Mouse (Mus musculus): ENCODE data around the gene Gm4981. TPM values are rescaled to one million over a fixed set of nuclear protein-coding genes. Genes with fewer than 3 reads are reported as not detected.
A peak's percentile ranks its signal among the peaks of the same experiment; 100 is the strongest.
"Not testable (repeated sequence)": the region's sequence is repeated elsewhere in the genome, so short reads cannot be mapped to it uniquely, and the experiment has no call there.

Gm4981 gene
- polyA plus RNA-seq, 1 experiment from 2014 or later: not detected

DNA sequence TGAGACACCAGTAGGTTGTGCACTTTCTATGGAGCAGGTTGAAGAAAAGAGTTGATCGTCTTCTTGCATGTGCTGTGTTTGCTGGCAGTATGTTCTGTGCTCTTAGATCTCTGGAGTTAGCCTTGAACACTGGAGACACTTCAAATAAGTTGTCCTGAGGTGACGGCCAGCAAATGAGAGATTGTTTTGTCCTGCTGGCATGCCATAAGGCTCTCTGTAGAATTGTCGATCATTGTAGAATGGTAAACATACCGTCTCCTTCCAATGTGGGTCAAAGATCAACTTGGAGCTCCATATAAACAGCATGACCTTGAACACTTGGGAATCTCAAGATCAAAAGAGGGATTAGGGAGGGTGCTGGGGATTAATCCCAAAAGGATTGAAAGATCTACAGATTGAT is 10.1 kb downstream of the Gm4981 start:
- not testable (repeated sequence) for H3K27me3 ChIP-seq (ENCODE audit: control insufficient read depth, insufficient read depth, low read length); H3K36me3 ChIP-seq (ENCODE audit: control insufficient read depth, insufficient read depth, low read length); H3K9me3 ChIP-seq (ENCODE audit: control insufficient read depth, low read length); H3K27ac ChIP-seq (ENCODE audit: low read depth, low read length); H3K9ac ChIP-seq (ENCODE audit: low read length); ATAC-seq (replicated peaks; ENCODE audit: low FRiP score); DNase-seq (ENCODE audit: low spot score); H3K4me1 ChIP-seq (replicated peaks; ENCODE audit: control insufficient read depth, insufficient read depth, low read length); H3K4me3 ChIP-seq (ENCODE audit: low read depth, low read length); H3K4me2 ChIP-seq (ENCODE audit: low read depth, low read length, severe bottlenecking)
- 80% methylated on average over 4 of the region's 4 CpGs for WGBS

- not testable (repeated sequence) for H3K4me3 ChIP-seq (ENCODE audit: low read depth, low read length); H3K4me2 ChIP-seq (ENCODE audit: low read depth, low read length, severe bottlenecking); ATAC-seq (replicated peaks; ENCODE audit: low FRiP score); H3K9ac ChIP-seq (ENCODE audit: low read length); H3K27me3 ChIP-seq (ENCODE audit: control insufficient read depth, insufficient read depth, low read length); DNase-seq (ENCODE audit: low spot score); H3K36me3 ChIP-seq (ENCODE audit: control insufficient read depth, insufficient read depth, low read length); H3K27ac ChIP-seq (ENCODE audit: low read depth, low read length); H3K4me1 ChIP-seq (replicated peaks; ENCODE audit: control insufficient read depth, insufficient read depth, low read length); H3K9me3 ChIP-seq (ENCODE audit: control insufficient read depth, low read length)
- 86% methylated on average over 16 of the region's 18 CpGs for WGBS
Observed at GRCm38 (mm10) chr10:58224827-58225785, 11.4 kb downstream of the Gm4981 start, which contains the start of gene AW822073. Gene AW822073, minus strand, starts transcription at chr10:58224930.

DNA sequence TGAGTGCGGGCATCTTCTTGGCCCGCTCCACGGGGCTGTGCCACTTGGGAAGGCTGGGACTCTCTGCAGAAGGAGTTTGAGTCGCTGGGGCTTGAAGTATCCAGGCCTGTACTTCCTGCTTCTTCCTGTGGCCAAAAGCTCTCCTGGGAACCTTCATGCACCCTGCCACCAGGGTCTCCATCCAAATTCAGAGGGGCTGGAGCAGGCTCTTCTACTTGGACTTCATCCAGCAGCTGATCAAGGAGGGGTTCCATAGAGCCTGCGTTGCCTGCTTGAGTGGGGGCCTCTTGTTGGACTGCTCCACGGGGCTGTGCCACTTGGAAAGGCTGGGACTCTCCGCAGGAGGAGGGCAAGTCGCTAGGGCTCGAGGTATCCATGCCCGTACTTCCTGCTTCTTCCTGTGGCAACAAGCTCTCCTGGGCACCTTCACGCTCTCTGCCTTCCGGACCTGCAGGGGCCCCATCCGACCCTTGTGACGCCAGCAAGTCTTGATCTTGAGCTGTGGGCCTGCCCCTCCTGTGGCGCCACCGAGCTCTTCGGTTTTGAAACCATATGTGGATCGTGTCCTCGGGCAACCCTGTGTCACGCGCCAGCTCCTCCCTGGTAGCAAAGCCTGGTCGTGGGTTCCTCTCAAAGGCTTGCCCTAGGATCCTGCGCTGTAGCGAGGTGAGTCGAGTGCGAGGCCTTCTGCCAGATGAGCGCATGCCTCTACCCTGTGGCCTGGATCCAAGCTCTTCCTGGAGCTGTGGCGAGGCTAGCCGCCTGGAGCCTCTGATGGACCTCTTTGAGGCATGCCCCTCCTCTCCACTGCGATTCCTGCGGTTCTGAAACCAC is 12.3 kb downstream of the Gm4981 start:
- H3K4me2 ChIP-seq (ENCODE audit: low read depth, low read length, severe bottlenecking); H3K27ac ChIP-seq (ENCODE audit: low read depth, low read length); H3K36me3 ChIP-seq (ENCODE audit: control insufficient read depth, insufficient read depth, low read length); H3K9ac ChIP-seq (ENCODE audit: low read length); H3K9me3 ChIP-seq (ENCODE audit: control insufficient read depth, low read length); H3K4me3 ChIP-seq (ENCODE audit: low read depth, low read length); ATAC-seq (replicated peaks; ENCODE audit: low FRiP score); H3K4me1 ChIP-seq (replicated peaks; ENCODE audit: control insufficient read depth, insufficient read depth, low read length); H3K27me3 ChIP-seq (ENCODE audit: control insufficient read depth, insufficient read depth, low read length): not testable (repeated sequence)
- DNase-seq (ENCODE audit: low spot score): peak; percentile 83
- 84% methylated on average over 27 of the region's 31 CpGs for WGBS

- H3K9ac ChIP-seq (ENCODE audit: low read length); H3K9me3 ChIP-seq (ENCODE audit: control insufficient read depth, low read length); DNase-seq (ENCODE audit: low spot score); H3K27ac ChIP-seq (ENCODE audit: low read depth, low read length); ATAC-seq (replicated peaks; ENCODE audit: low FRiP score); H3K4me1 ChIP-seq (replicated peaks; ENCODE audit: control insufficient read depth, insufficient read depth, low read length); H3K27me3 ChIP-seq (ENCODE audit: control insufficient read depth, insufficient read depth, low read length); H3K4me3 ChIP-seq (ENCODE audit: low read depth, low read length); H3K4me2 ChIP-seq (ENCODE audit: low read depth, low read length, severe bottlenecking); H3K36me3 ChIP-seq (ENCODE audit: control insufficient read depth, insufficient read depth, low read length): not testable (repeated sequence)
- WGBS: 87% methylated on average over 3 of the region's 6 CpGs
Observed at GRCm38 (mm10) chr10:58223161-58223560, 13.3 kb downstream of the Gm4981 start.

GRCm38 (mm10) chr10:58221571-58221970 is 14.9 kb downstream of the Gm4981 start:
- not testable (repeated sequence) for H3K27ac ChIP-seq (ENCODE audit: low read depth, low read length); DNase-seq (ENCODE audit: low spot score); H3K4me3 ChIP-seq (ENCODE audit: low read depth, low read length); H3K36me3 ChIP-seq (ENCODE audit: control insufficient read depth, insufficient read depth, low read length); H3K9ac ChIP-seq (ENCODE audit: low read length); H3K9me3 ChIP-seq (ENCODE audit: control insufficient read depth, low read length); H3K4me2 ChIP-seq (ENCODE audit: low read depth, low read length, severe bottlenecking); H3K4me1 ChIP-seq (replicated peaks; ENCODE audit: control insufficient read depth, insufficient read depth, low read length); ATAC-seq (replicated peaks; ENCODE audit: low FRiP score); H3K27me3 ChIP-seq (ENCODE audit: control insufficient read depth, insufficient read depth, low read length)
- WGBS: 93% methylated on average over 2 of the region's 2 CpGs

- Histone ChIP-seq H3K9ac (ENCODE audit: low read length) (no peak overlapping the region), H3K36me3 (ENCODE audit: control insufficient read depth, insufficient read depth, low read length) (no peaks in the 10 kb centered on the region), H3K4me3 (ENCODE audit: low read depth, low read length) (no peak overlapping the region), H3K27me3 (ENCODE audit: control insufficient read depth, insufficient read depth, low read length) (no peaks in the 10 kb centered on the region), H3K9me3 (ENCODE audit: control insufficient read depth, low read length) (no peaks in the 10 kb centered on the region), H3K4me1 (replicated peaks; ENCODE audit: control insufficient read depth, insufficient read depth, low read length) (no peaks in the 10 kb centered on the region), H3K4me2 (ENCODE audit: low read depth, low read length, severe bottlenecking) (no peak overlapping the region), H3K27ac (ENCODE audit: low read depth, low read length) (no peak overlapping the region)
- no peak for ATAC-seq (replicated peaks; ENCODE audit: low FRiP score)
- 82% methylated on average over 6 of the region's 6 CpGs for WGBS
- DNase-seq (ENCODE audit: low spot score): peak; percentile 68
Observed at GRCm38 (mm10) chr10:58220726-58221125, 15.8 kb downstream of the Gm4981 start.

GRCm38 (mm10) chr10:58217366-58217765 is 19.1 kb downstream of the Gm4981 start:
- H3K4me2 ChIP-seq (ENCODE audit: low read depth, low read length, severe bottlenecking): no peak overlapping the region
- ATAC-seq (replicated peaks; ENCODE audit: low FRiP score): no peak
- no peak overlapping the region for H3K4me3 ChIP-seq (ENCODE audit: low read depth, low read length)
- H3K27me3 ChIP-seq (ENCODE audit: control insufficient read depth, insufficient read depth, low read length): no peaks in the 10 kb centered on the region
- H3K4me1 ChIP-seq (replicated peaks; ENCODE audit: control insufficient read depth, insufficient read depth, low read length): no peaks in the 10 kb centered on the region
- DNase-seq (ENCODE audit: low spot score): no peak
- H3K9me3 ChIP-seq (ENCODE audit: control insufficient read depth, low read length): no peaks in the 10 kb centered on the region
- 87% methylated on average over 3 of the region's 3 CpGs for WGBS
- H3K36me3 ChIP-seq (ENCODE audit: control insufficient read depth, insufficient read depth, low read length): no peaks in the 10 kb centered on the region
- no peak overlapping the region for H3K27ac ChIP-seq (ENCODE audit: low read depth, low read length)
- H3K9ac ChIP-seq (ENCODE audit: low read length): no peak overlapping the region

DNA sequence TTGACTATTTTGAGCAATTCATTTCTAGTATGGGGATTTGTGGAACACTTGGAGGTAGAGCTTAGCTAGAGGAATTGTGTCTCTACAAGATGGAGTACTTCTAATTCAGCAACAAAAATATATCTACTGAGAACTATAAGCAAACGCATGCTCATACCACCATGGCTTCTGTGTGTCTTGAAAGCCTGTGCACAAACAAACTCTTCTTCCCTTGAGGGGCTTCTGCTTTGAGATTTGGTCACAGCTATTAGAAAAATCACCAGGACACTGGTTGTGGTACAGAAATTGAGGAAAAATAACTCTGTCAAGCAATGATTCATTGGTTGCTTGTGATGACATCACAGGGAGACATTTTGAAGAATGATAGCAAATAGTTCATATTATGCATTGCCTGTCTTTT is 21.1 kb downstream of the Gm4981 start:
- WGBS: 85% methylated on average over 1 of the region's 1 CpGs
- Histone ChIP-seq H3K4me2 (ENCODE audit: low read depth, low read length, severe bottlenecking) (no peak overlapping the region), H3K9ac (ENCODE audit: low read length) (no peak overlapping the region), H3K27me3 (ENCODE audit: control insufficient read depth, insufficient read depth, low read length) (no peaks in the 10 kb centered on the region), H3K36me3 (ENCODE audit: control insufficient read depth, insufficient read depth, low read length) (no peaks in the 10 kb centered on the region), H3K4me1 (replicated peaks; ENCODE audit: control insufficient read depth, insufficient read depth, low read length) (no peaks in the 10 kb centered on the region), H3K27ac (ENCODE audit: low read depth, low read length) (no peak overlapping the region), H3K9me3 (ENCODE audit: control insufficient read depth, low read length) (no peaks in the 10 kb centered on the region), H3K4me3 (ENCODE audit: low read depth, low read length) (no peak overlapping the region)
- DNase-seq (ENCODE audit: low spot score) (no peak), ATAC-seq (replicated peaks; ENCODE audit: low FRiP score) (no peak)
